Mouse (Mus musculus) neural tube, embryonic 14.5 days (tissue): ENCODE results near the gene Vmn2r75. TPM values are rescaled to one million over a fixed set of nuclear protein-coding genes. Genes with fewer than 3 reads are reported as not detected.
"Not testable (repeated sequence)": the region's sequence is repeated elsewhere in the genome, so short reads cannot be mapped to it uniquely, and the experiment has no call there.

ENCODE experiments used
- ATAC-seq: fragments of 200-750 bp; cut with Nextera tagmentation; 2 replicates; pipeline ENCODE4 v1.8.0; 2017; ENCODE audit warnings: low read depth, mild to moderate bottlenecking, moderate TSS enrichment, moderate library complexity
- H3K27ac ChIP-seq: fragments of 300-500 bp; sonication (generic); 2 replicates; pipeline ENCODE4 v1.5.1; 2014; ENCODE audit warnings: low read depth, mild to moderate bottlenecking, control low read depth, low read length, moderate library complexity, mixed read lengths
- H3K27me3 ChIP-seq: fragments of 300-500 bp; sonication (generic); 2 replicates; pipeline ENCODE4 v1.6.1; 2014; ENCODE audit warnings: low read length; ENCODE audit not compliant: control insufficient read depth, insufficient read depth
- H3K36me3 ChIP-seq: fragments of 300-500 bp; sonication (generic); 2 replicates; pipeline ENCODE4 v1.6.1; 2014; ENCODE audit warnings: low read length, mixed read lengths; ENCODE audit not compliant: control insufficient read depth, insufficient read depth
- H3K4me1 ChIP-seq: fragments of 300-500 bp; sonication (generic); 2 replicates; pipeline ENCODE4 v1.6.1; 2014; ENCODE audit warnings: low read length; ENCODE audit not compliant: control insufficient read depth, insufficient read depth
- H3K4me2 ChIP-seq: fragments of 300-500 bp; sonication (generic); 2 replicates; pipeline ENCODE4 v1.6.1; 2014; ENCODE audit warnings: mild to moderate bottlenecking, low read depth, low read length, control low read depth
- H3K4me3 ChIP-seq: fragments of 300-500 bp; sonication (generic); 2 replicates; pipeline ENCODE4 v1.5.1; 2014; ENCODE audit warnings: low read depth, low read length, control low read depth, mixed read lengths
- H3K9ac ChIP-seq: fragments of 300-500 bp; sonication (generic); replicated peaks from 2 replicates; pipeline ENCODE4 v1.6.1; 2014; ENCODE audit warnings: low read depth, mild to moderate bottlenecking, control low read depth, low read length, mixed read lengths
- H3K9me3 ChIP-seq: fragments of 300-500 bp; sonication (generic); 2 replicates; pipeline ENCODE4 v1.6.1; 2016; ENCODE audit warnings: low read length; ENCODE audit not compliant: control insufficient read depth
- WGBS: fragments of 180-500 bp; shearing (Covaris S2); extraction: QIAGEN DNeasy Blood & Tissue Kit; methylation state at CpG from one replicate; pipeline ENCODE4 v1.1.7; 2014; 5-methylcytosine and 5-hydroxymethylcytosine counted together
- polyA plus RNA-seq: library from polyadenylated mRNA; unstranded; fragments of >200 nt; fragmentation: Nextera tagmentation; extraction: Ambion mirVana; gene quantifications from 2 replicates; pipeline ENCODE4 v1.2.1, GENCODE M21; 2014

Gene Vmn2r75
- polyA plus RNA-seq: not detected in 2 replicates

- WGBS: 60% methylated on average over 1 of the region's 1 CpGs
- H3K4me1 ChIP-seq, H3K4me3 ChIP-seq, H3K4me2 ChIP-seq, H3K36me3 ChIP-seq, ATAC-seq, H3K9ac ChIP-seq, H3K9me3 ChIP-seq, H3K27ac ChIP-seq, H3K27me3 ChIP-seq: not testable (repeated sequence)
Observed at GRCm38 (mm10) chr7:86171678-86172077, at the start of gene Vmn2r75. Vmn2r75 (minus strand) TSS chr7:86171778.

GRCm38 (mm10) chr7:86211345-86211744, 39.8 kb upstream of the Vmn2r75 start:
- H3K4me2 ChIP-seq: no peak overlapping the region
- H3K27me3 ChIP-seq: no peaks in the 10 kb centered on the region
- no peak overlapping the region for H3K27ac ChIP-seq
- H3K9me3 ChIP-seq: no peaks in the 10 kb centered on the region
- no peak overlapping the region for H3K9ac ChIP-seq
- H3K36me3 ChIP-seq: no peaks in the 10 kb centered on the region
- no peak overlapping the region for H3K4me3 ChIP-seq
- ATAC-seq: peak; percentile 82
- no peaks in the 10 kb centered on the region for H3K4me1 ChIP-seq

Other genes starting within 250 kb of the Vmn2r75 start
- not detected in 2 replicates for gene Vmn2r74, start 210.1 kb downstream of the Vmn2r75 start, polyA plus RNA-seq
- gene Vmn2r76, start 74.5 kb upstream of the Vmn2r75 start, polyA plus RNA-seq: not detected in 2 replicates
- gene Olfr310, start 105.4 kb upstream of the Vmn2r75 start, polyA plus RNA-seq: not detected in 2 replicates
- gene Olfr309, start 141.9 kb upstream of the Vmn2r75 start, polyA plus RNA-seq: not detected in 2 replicates
- not detected in 2 replicates for gene Olfr308, start 153.9 kb upstream of the Vmn2r75 start, polyA plus RNA-seq
- not detected in 2 replicates for gene Olfr307, start 165.8 kb upstream of the Vmn2r75 start, polyA plus RNA-seq
- not detected in 2 replicates for gene Olfr305, start 195.2 kb upstream of the Vmn2r75 start, polyA plus RNA-seq
- gene Olfr304, start 214.9 kb upstream of the Vmn2r75 start, polyA plus RNA-seq: not detected in 2 replicates
- not detected in 2 replicates for gene Olfr303, start 226.0 kb upstream of the Vmn2r75 start, polyA plus RNA-seq
- not detected in 2 replicates for gene Olfr301, start 232.1 kb upstream of the Vmn2r75 start, polyA plus RNA-seq